Mouse (Mus musculus) myocyte (in vitro differentiated cells): ENCODE data around the gene Golim4.

Experiments
- MAX ChIP-seq: IDR thresholded peaks from one replicate; pipeline ENCODE4 v1.6.1; 2011; ENCODE audit warnings: low read depth, mild to moderate bottlenecking, control low read depth
- MYOD1 ChIP-seq, 3 experiments: IDR thresholded peaks; one replicate each; pipeline ENCODE4 v1.6.1; 2011; ENCODE audit warnings: control low read depth in 2 of 3, low read depth in 2 of 3, mild to moderate bottlenecking in 2 of 3, moderate library complexity in 1 of 3; ENCODE audit not compliant: insufficient read length in 2 of 3, control insufficient read depth in 1 of 3
- MYOG ChIP-seq, 3 experiments: IDR thresholded peaks; one replicate each; pipeline ENCODE4 v1.6.1; 2011; ENCODE audit warnings: control low read depth in 2 of 3, low read depth in 2 of 3, mild to moderate bottlenecking in 2 of 3; ENCODE audit not compliant: insufficient read length in 2 of 3, control insufficient read depth in 1 of 3, insufficient read depth in 1 of 3
- POLR2A ChIP-seq: IDR thresholded peaks from one replicate; pipeline ENCODE4 v1.6.1; 2011; ENCODE audit warnings: low read depth, mild to moderate bottlenecking, control low read depth, moderate library complexity; ENCODE audit not compliant: insufficient read length
- POLR2AphosphoS2 ChIP-seq: IDR thresholded peaks from one replicate; pipeline ENCODE4 v1.6.1; 2011; ENCODE audit warnings: low read depth, control low read depth; ENCODE audit not compliant: insufficient read length
- SRF ChIP-seq: IDR thresholded peaks from one replicate; pipeline ENCODE4 v1.6.1; 2011; ENCODE audit warnings: low read depth; ENCODE audit not compliant: control insufficient read depth, insufficient read length
- TCF12 ChIP-seq: IDR thresholded peaks from one replicate; pipeline ENCODE4 v1.6.1; 2011; ENCODE audit warnings: mild to moderate bottlenecking, control low read depth; ENCODE audit not compliant: poor library complexity, insufficient read depth, severe bottlenecking
- USF1 ChIP-seq: IDR thresholded peaks from one replicate; pipeline ENCODE4 v1.6.1; 2011; ENCODE audit warnings: low read depth, mild to moderate bottlenecking, control low read depth, moderate library complexity

- TF ChIP-seq SRF (no peak), POLR2A (no peak), MYOD1 (IDR thresholded peaks at IDR 0.05; ENCODE audit: control insufficient read depth in 1 of 3, insufficient read length in 2 of 3, low read depth in 2 of 3) (no peak), MAX (no peak), USF1 (no peak), POLR2AphosphoS2 (no peak), MYOG (IDR thresholded peaks at IDR 0.05; ENCODE audit: control insufficient read depth in 1 of 3, insufficient read depth in 1 of 3, insufficient read length in 2 of 3, low read depth in 2 of 3) (no peak), TCF12 (no peak)
These were observed 67.4 kb downstream of the Golim4 start for GRCm38 (mm10) chr3:75889323-75889722.
